ENCODE assay signal across 13 mouse cellular contexts in the genomic region with DNA sequence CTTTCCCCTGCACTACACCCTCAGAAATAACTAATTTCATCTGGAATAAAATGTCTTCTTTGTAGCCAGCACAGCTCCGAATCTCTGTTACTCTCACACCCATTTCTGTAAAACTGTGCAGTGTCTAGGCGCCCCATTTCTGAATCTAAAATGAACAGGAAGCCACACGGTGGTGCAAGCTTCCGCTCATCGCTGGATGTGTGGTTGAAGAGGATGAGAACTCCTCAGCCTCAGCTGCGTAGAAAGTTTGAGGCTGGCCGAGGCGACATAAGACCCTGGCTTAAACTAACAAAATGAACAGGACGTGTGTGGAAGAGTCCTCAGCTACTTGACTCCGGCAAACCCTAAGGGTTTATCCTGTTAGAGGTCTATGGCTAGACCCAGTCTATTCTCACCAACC. TPM values are rescaled to one million over a fixed set of nuclear protein-coding genes. Genes with fewer than 3 reads are reported as not detected.
DNase-seq lines count a peak whose midpoint lies in the region; ATAC-seq and TF ChIP-seq lines count a peak whose summit lies in the region.
"Had no signal": no experiment of that assay in that cellular context is flagged by ENCODE, and none has a peak within 500 bp of the region (broad histone marks: within the 10 kb centered on the region; RNA-seq: fewer than 3 reads in every experiment).

No protein-coding gene starts in this region.

- 89% methylated on average over 10 of the region's 10 CpGs for WGBS in midbrain, embryonic 10.5 days
- 82% methylated on average over 10 of the region's 10 CpGs for WGBS in intestine, postnatal 0 days

- H3K27ac ChIP-seq in midbrain, embryonic 10.5 days (replicated peaks), result no peak overlapping the region
- no peak overlapping the region for H3K27ac ChIP-seq in intestine, postnatal 0 days (ENCODE audit: low read depth, low read length)
- H3K27ac ChIP-seq: embryonic facial prominence, embryonic 10.5 days; intestine, embryonic 15.5 days; limb, embryonic 15.5 days had no signal

- H3K27me3 ChIP-seq in midbrain, embryonic 10.5 days (ENCODE audit: low read depth, poor library complexity, severe bottlenecking), result no peaks in the 10 kb centered on the region
- no peaks in the 10 kb centered on the region for H3K27me3 ChIP-seq in intestine, postnatal 0 days (replicated peaks; ENCODE audit: control insufficient read depth, insufficient read depth, low read length)
- H3K27me3 ChIP-seq: intestine, embryonic 15.5 days; limb, embryonic 15.5 days had no signal

- peak; percentile 95 for ATAC-seq in CD4-positive, CD25-positive, alpha-beta regulatory T cell, adult 4 months
- no peak for ATAC-seq in intestine, postnatal 0 days
- ATAC-seq: intestine, embryonic 15.5 days had no signal

- H3K4me1 ChIP-seq in midbrain, embryonic 10.5 days, result no peaks in the 10 kb centered on the region
- H3K4me1 ChIP-seq in intestine, postnatal 0 days (replicated peaks; ENCODE audit: control insufficient read depth, insufficient read depth, low read length), result no peaks in the 10 kb centered on the region
- H3K4me1 ChIP-seq: embryonic facial prominence, embryonic 10.5 days; intestine, embryonic 15.5 days; limb, embryonic 15.5 days had no signal

- no peak overlapping the region for H3K4me2 ChIP-seq in intestine, postnatal 0 days (replicated peaks; ENCODE audit: low read depth)
- H3K4me2 ChIP-seq: intestine, embryonic 15.5 days; limb, embryonic 15.5 days had no signal

- no peak overlapping the region for H3K9ac ChIP-seq in intestine, postnatal 0 days (ENCODE audit: low read depth, low read length)
- H3K9ac ChIP-seq: intestine, embryonic 15.5 days; limb, embryonic 15.5 days had no signal

- H3K36me3 ChIP-seq in midbrain, embryonic 10.5 days, result no peaks in the 10 kb centered on the region
- no peaks in the 10 kb centered on the region for H3K36me3 ChIP-seq in intestine, postnatal 0 days (ENCODE audit: control insufficient read depth, insufficient read depth)
- H3K36me3 ChIP-seq: embryonic facial prominence, embryonic 10.5 days; G1E; intestine, embryonic 15.5 days; limb, embryonic 15.5 days had no signal

- peak; percentile 23 for DNase-seq in c-Kit-positive CD71-negative TER-119-negative erythroid progenitor cells, embryonic 14.5 days (ENCODE audit: low read depth)
- peak; percentile 50 for DNase-seq in natural killer cell, adult 2 months (ENCODE audit: low spot score in 2 of 2)
- peak; percentile 58 to 64 for DNase-seq in thymus, postnatal 10 days (ENCODE audit: low spot score in 2 of 2)
- no peak for DNase-seq in layer of hippocampus, adult 18-20 months (ENCODE audit: low spot score in 2 of 2)
- DNase-seq in midbrain, embryonic 10.5 days (ENCODE audit: low spot score), result no peak
- DNase-seq: cerebellum, adult 9-11 months; heart, postnatal 4 days had no signal

- TF ChIP-seq CTCF in intestine, postnatal 0 days (IDR thresholded peaks at IDR 0.05; ENCODE audit: low read depth), result no peak

- no peaks in the 10 kb centered on the region for H3K9me3 ChIP-seq in midbrain, embryonic 10.5 days (replicated peaks)
- no peaks in the 10 kb centered on the region for H3K9me3 ChIP-seq in intestine, postnatal 0 days (ENCODE audit: control insufficient read depth)
- H3K9me3 ChIP-seq: embryonic facial prominence, embryonic 10.5 days; G1E; intestine, embryonic 15.5 days; limb, embryonic 15.5 days had no signal

- H3K4me3 ChIP-seq in midbrain, embryonic 10.5 days, result no peak overlapping the region
- H3K4me3 ChIP-seq in intestine, postnatal 0 days (ENCODE audit: low read depth, low read length), result no peak overlapping the region
- H3K4me3 ChIP-seq: embryonic facial prominence, embryonic 10.5 days; intestine, embryonic 15.5 days; limb, embryonic 15.5 days had no signal

RNA-seq across cellular contexts. Expression of gene Elovl6, which starts 38.0 kb away (rescaled TPM):
- 10 to 100 TPM; 14.3 to 14.6 TPM for polyA plus RNA-seq in CD4-positive, CD25-positive, alpha-beta regulatory T cell, adult 4 months (2017; shearing (Covaris generic))
- 10 to 100 TPM; 28.6 to 31.9 TPM for total RNA-seq in layer of hippocampus, adult 18-20 months (2021)
- polyA plus RNA-seq in midbrain, embryonic 10.5 days (2016; fragmentation: Nextera tagmentation; extraction: Ambion mirVana), result 39.5 TPM in 2 replicates
- 34.5 and 36.5 TPM in 2 replicates for polyA plus RNA-seq in intestine, postnatal 0 days (2015; fragmentation: Nextera tagmentation; extraction: Ambion mirVana)

Comparison
In these comparisons a context has a peak if more than half of its experiments do, and no peak if none do; other contexts are left out.
1. DNase-seq: peak in c-Kit-positive CD71-negative TER-119-negative erythroid progenitor cells, embryonic 14.5 days (single experiment), natural killer cell, adult 2 months (2 of 2) and thymus, postnatal 10 days (2 of 2); none in layer of hippocampus, adult 18-20 months (0 of 2) and midbrain, embryonic 10.5 days (single experiment).